Comparison of ENCODE assay signal across 15 mouse cellular contexts in the genomic region with DNA sequence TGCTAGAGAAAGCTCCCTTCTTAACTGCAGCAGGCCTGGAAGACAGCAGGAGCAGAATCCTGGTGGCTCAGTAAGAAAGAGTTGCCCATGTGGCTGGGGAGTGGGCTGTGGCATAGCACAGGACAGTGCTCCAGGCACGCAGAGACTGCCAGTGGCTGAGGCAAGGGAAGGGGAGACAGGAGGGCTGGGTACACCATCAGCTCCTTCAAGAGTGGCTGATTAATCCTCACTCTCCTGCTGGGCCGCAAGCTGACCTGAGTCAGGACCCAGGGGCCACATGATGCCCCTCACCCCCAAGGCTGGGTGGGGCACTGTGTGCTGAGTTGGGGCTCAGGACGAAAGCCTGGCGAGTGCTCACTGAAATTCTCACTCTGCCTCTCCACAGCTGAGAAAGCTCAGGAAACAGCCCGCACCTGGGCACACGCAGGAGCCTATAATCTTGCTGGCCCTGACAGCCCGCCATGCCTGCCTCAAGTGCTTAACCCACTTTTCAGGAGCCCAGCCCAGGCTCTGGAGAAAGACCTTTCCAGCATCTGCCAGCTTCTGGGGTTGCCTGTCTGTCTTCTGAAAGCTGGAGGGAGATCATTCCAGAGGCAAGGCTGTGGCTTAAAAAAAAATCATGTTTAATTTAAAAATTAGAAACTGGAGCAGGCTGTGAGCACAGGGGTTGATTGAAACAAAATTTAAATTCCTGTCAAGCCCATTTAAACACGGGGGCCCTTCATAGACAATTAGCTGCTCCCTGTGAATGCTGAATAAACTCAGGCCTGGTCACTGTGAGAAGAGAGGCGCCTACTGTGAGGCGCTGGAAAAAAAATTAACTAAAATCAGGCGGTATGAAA. TPM values are rescaled to one million over a fixed set of nuclear protein-coding genes. Genes with fewer than 3 reads are reported as not detected.
DNase-seq lines count a peak whose midpoint lies in the region; ATAC-seq and TF ChIP-seq lines count a peak whose summit lies in the region.
"Had no signal": no experiment of that assay in that cellular context is flagged by ENCODE, and none has a peak within 500 bp of the region (broad histone marks: within the 10 kb centered on the region; RNA-seq: fewer than 3 reads in every experiment).

No protein-coding gene starts in this region.

- peak; percentile 90 for DNase-seq in midbrain, embryonic 11.5 days (ENCODE audit: low spot score, missing footprints)
- DNase-seq in midbrain, postnatal 0 days (ENCODE audit: low spot score), result no peak
- DNase-seq in limb, embryonic 11.5 days (ENCODE audit: low spot score), result peak; percentile 40
- DNase-seq in lung, postnatal 0 days (ENCODE audit: low spot score), result no peak
- no peak for DNase-seq in gastrocnemius, postnatal 36 days
- DNase-seq in adrenal gland, adult (ENCODE audit: inconsistent age in 2 of 2, low spot score in 1 of 2), result no peak
- DNase-seq: adrenal gland, postnatal 36 days; cerebellum, postnatal 14 days; heart, postnatal 14 days; kidney, adult 11 months; kidney, postnatal 25 days; lung, adult 2 months had no signal

- no peak for TF ChIP-seq CTCF in midbrain, postnatal 0 days (IDR thresholded peaks at IDR 0.05)
- no peak for TF ChIP-seq CTCF in lung, postnatal 0 days (IDR thresholded peaks at IDR 0.05)

- H3K27ac ChIP-seq in midbrain, embryonic 11.5 days (ENCODE audit: low read depth, low read length), result peak overlapping the region; percentile 30
- no peak overlapping the region for H3K27ac ChIP-seq in midbrain, postnatal 0 days (ENCODE audit: low read depth, low read length)
- H3K27ac ChIP-seq in forebrain, embryonic 13.5 days, result peak overlapping the region; percentile 65
- H3K27ac ChIP-seq in limb, embryonic 11.5 days (replicated peaks; ENCODE audit: low read depth, low read length), result no peak overlapping the region
- no peak overlapping the region for H3K27ac ChIP-seq in lung, postnatal 0 days (ENCODE audit: low read length)
- H3K27ac ChIP-seq: limb, embryonic 15.5 days had no signal

- H3K9me3 ChIP-seq in midbrain, embryonic 11.5 days (ENCODE audit: control insufficient read depth, low read length), result no peaks in the 10 kb centered on the region
- no peaks in the 10 kb centered on the region for H3K9me3 ChIP-seq in midbrain, postnatal 0 days (ENCODE audit: low read length)
- H3K9me3 ChIP-seq in forebrain, embryonic 13.5 days (replicated peaks), result no peaks in the 10 kb centered on the region
- no peaks in the 10 kb centered on the region for H3K9me3 ChIP-seq in limb, embryonic 11.5 days (ENCODE audit: control insufficient read depth, low read length)
- no peaks in the 10 kb centered on the region for H3K9me3 ChIP-seq in lung, postnatal 0 days (ENCODE audit: low read length)
- H3K9me3 ChIP-seq: limb, embryonic 15.5 days had no signal

- no peak for TF ChIP-seq EP300 in lung, postnatal 0 days (IDR thresholded peaks at IDR 0.05)

- WGBS in midbrain, embryonic 11.5 days, result 21% methylated on average over 11 of the region's 11 CpGs
- 43% methylated on average over 11 of the region's 11 CpGs for WGBS in midbrain, postnatal 0 days
- 8% methylated on average over 10 of the region's 11 CpGs for WGBS in forebrain, embryonic 13.5 days
- 36% methylated on average over 11 of the region's 11 CpGs for WGBS in limb, embryonic 11.5 days
- WGBS in lung, postnatal 0 days, result 63% methylated on average over 11 of the region's 11 CpGs

- H3K9ac ChIP-seq in midbrain, embryonic 11.5 days (ENCODE audit: low read length), result peak overlapping the region; percentile 38; the same call in 1 of the 2 replicates
- no peak overlapping the region for H3K9ac ChIP-seq in midbrain, postnatal 0 days (replicated peaks; ENCODE audit: low read length, poor library complexity, severe bottlenecking)
- peak overlapping the region; percentile 45; the same call in 1 of the 2 replicates for H3K9ac ChIP-seq in forebrain, embryonic 13.5 days
- no peak overlapping the region for H3K9ac ChIP-seq in limb, embryonic 11.5 days (ENCODE audit: low read length)
- no peak overlapping the region for H3K9ac ChIP-seq in lung, postnatal 0 days (replicated peaks; ENCODE audit: low read depth)
- H3K9ac ChIP-seq: limb, embryonic 15.5 days had no signal

- H3K4me2 ChIP-seq in midbrain, embryonic 11.5 days, result peak overlapping the region; percentile 13; the same call in 1 of the 2 replicates
- no peak overlapping the region for H3K4me2 ChIP-seq in midbrain, postnatal 0 days (ENCODE audit: low read depth, low read length, poor library complexity, severe bottlenecking)
- peak overlapping the region; percentile 37 for H3K4me2 ChIP-seq in forebrain, embryonic 13.5 days
- no peak overlapping the region for H3K4me2 ChIP-seq in limb, embryonic 11.5 days (ENCODE audit: low read depth, severe bottlenecking)
- no peak overlapping the region for H3K4me2 ChIP-seq in lung, postnatal 0 days (replicated peaks; ENCODE audit: low read depth, low read length)
- H3K4me2 ChIP-seq: limb, embryonic 15.5 days had no signal

- peaks cover 28% of the 10 kb centered on the region for H3K27me3 ChIP-seq in midbrain, embryonic 11.5 days (ENCODE audit: control insufficient read depth, insufficient read depth, low read length)
- H3K27me3 ChIP-seq in midbrain, postnatal 0 days (ENCODE audit: insufficient read depth, low read length), result no peaks in the 10 kb centered on the region
- H3K27me3 ChIP-seq in forebrain, embryonic 13.5 days, result peaks cover 82% of the 10 kb centered on the region
- H3K27me3 ChIP-seq in limb, embryonic 11.5 days (ENCODE audit: control insufficient read depth, insufficient read depth, low read length), result no peaks in the 10 kb centered on the region
- no peaks in the 10 kb centered on the region for H3K27me3 ChIP-seq in lung, postnatal 0 days (replicated peaks; ENCODE audit: insufficient read depth, low read length)
- H3K27me3 ChIP-seq: limb, embryonic 15.5 days had no signal

- intact Hi-C loops in gastrocnemius, postnatal 36 days (cut with DNase I), result no loop called here

- no peak for ATAC-seq in midbrain, embryonic 11.5 days (ENCODE audit: low FRiP score)
- ATAC-seq in midbrain, postnatal 0 days (ENCODE audit: low FRiP score), result no peak
- peak; percentile 57; the same call in 1 of the 2 replicates for ATAC-seq in forebrain, embryonic 13.5 days
- ATAC-seq in limb, embryonic 11.5 days (ENCODE audit: insufficient number of reproducible peaks, low FRiP score, low TSS enrichment, low read depth), result no peak
- no peak for ATAC-seq in lung, postnatal 0 days

- no peaks in the 10 kb centered on the region for H3K36me3 ChIP-seq in midbrain, embryonic 11.5 days (ENCODE audit: control insufficient read depth, insufficient read depth, low read length)
- H3K36me3 ChIP-seq in midbrain, postnatal 0 days (ENCODE audit: insufficient read depth, low read length), result no peaks in the 10 kb centered on the region
- H3K36me3 ChIP-seq in forebrain, embryonic 13.5 days (ENCODE audit: poor library complexity, severe bottlenecking), result no peaks in the 10 kb centered on the region
- H3K36me3 ChIP-seq in limb, embryonic 11.5 days (ENCODE audit: control insufficient read depth, insufficient read depth, low read length), result no peaks in the 10 kb centered on the region
- no peaks in the 10 kb centered on the region for H3K36me3 ChIP-seq in lung, postnatal 0 days (ENCODE audit: insufficient read depth, low read length)

- no peak overlapping the region for H3K4me3 ChIP-seq in midbrain, embryonic 11.5 days (ENCODE audit: low read depth, low read length)
- no peak overlapping the region for H3K4me3 ChIP-seq in midbrain, postnatal 0 days (ENCODE audit: low read depth, low read length)
- no peak overlapping the region for H3K4me3 ChIP-seq in forebrain, embryonic 13.5 days
- no peak overlapping the region for H3K4me3 ChIP-seq in limb, embryonic 11.5 days (ENCODE audit: low read depth, low read length)
- H3K4me3 ChIP-seq in lung, postnatal 0 days (ENCODE audit: low read depth, low read length), result no peak overlapping the region
- H3K4me3 ChIP-seq: limb, embryonic 15.5 days; myocyte had no signal

- H3K4me1 ChIP-seq in midbrain, embryonic 11.5 days (ENCODE audit: control insufficient read depth, insufficient read depth, low read length), result peaks cover 35% of the 10 kb centered on the region
- no peaks in the 10 kb centered on the region; the same call in 1 of the 2 replicates for H3K4me1 ChIP-seq in midbrain, postnatal 0 days (ENCODE audit: insufficient read depth, low read length)
- H3K4me1 ChIP-seq in forebrain, embryonic 13.5 days, result peaks cover 40% of the 10 kb centered on the region
- H3K4me1 ChIP-seq in limb, embryonic 11.5 days (ENCODE audit: control insufficient read depth, insufficient read depth, low read length), result peaks cover 21% of the 10 kb centered on the region
- H3K4me1 ChIP-seq in lung, postnatal 0 days (ENCODE audit: insufficient read depth, low read depth, low read length), result no peaks in the 10 kb centered on the region

RNA-seq across cellular contexts. Expression of a gene that starts 32.8 kb away (rescaled TPM):
- 0.05 and 0.10 TPM in 2 replicates for polyA plus RNA-seq in midbrain, embryonic 11.5 days (2014; fragmentation: Nextera tagmentation; extraction: Ambion mirVana)
- 1.2 and 5.5 TPM in 2 replicates for total RNA-seq in midbrain, postnatal 0 days (2014; rRNA removed)
- 0.07 and 0.26 TPM in 2 replicates for polyA plus RNA-seq in midbrain, postnatal 0 days (2015; fragmentation: Nextera tagmentation; extraction: Ambion mirVana)
- polyA plus RNA-seq in forebrain, embryonic 13.5 days (2015; fragmentation: Nextera tagmentation; extraction: Ambion mirVana), result 0.28 and 0.55 TPM in 2 replicates
- polyA plus RNA-seq in limb, embryonic 11.5 days (2014; fragmentation: Nextera tagmentation; extraction: Ambion mirVana), result 0.12 TPM in 1 of 2 replicates, not detected in the other
- polyA plus RNA-seq in lung, postnatal 0 days (2015; fragmentation: Nextera tagmentation; extraction: Ambion mirVana), result 0.04 TPM in 1 of 2 replicates, not detected in the other
- total RNA-seq in gastrocnemius, postnatal 36 days (2021), result under 1 TPM; 0.08 to 0.10 TPM
- total RNA-seq: heart, postnatal 14 days had no signal

Comparison
In these comparisons a context has a peak if more than half of its experiments do, and no peak if none do; other contexts are left out.
1. DNase-seq: peak in midbrain, embryonic 11.5 days (single experiment) and limb, embryonic 11.5 days (single experiment); none in midbrain, postnatal 0 days (single experiment), lung, postnatal 0 days (single experiment), gastrocnemius, postnatal 36 days (0 of 2) and adrenal gland, adult (0 of 2).
2. H3K27ac ChIP-seq: peak in midbrain, embryonic 11.5 days (single experiment) and forebrain, embryonic 13.5 days (single experiment); none in midbrain, postnatal 0 days (single experiment), limb, embryonic 11.5 days (single experiment) and lung, postnatal 0 days (single experiment).
3. H3K4me2 ChIP-seq: peak in midbrain, embryonic 11.5 days (single experiment) and forebrain, embryonic 13.5 days (single experiment); none in midbrain, postnatal 0 days (single experiment), limb, embryonic 11.5 days (single experiment) and lung, postnatal 0 days (single experiment).
4. H3K9ac ChIP-seq: peak in midbrain, embryonic 11.5 days (single experiment) and forebrain, embryonic 13.5 days (single experiment); none in midbrain, postnatal 0 days (single experiment), limb, embryonic 11.5 days (single experiment) and lung, postnatal 0 days (single experiment).